Mouse (Mus musculus) hindbrain, postnatal 0 days (tissue): ENCODE measurements around the gene Brf1. TPM values are rescaled to one million over a fixed set of nuclear protein-coding genes. Genes with fewer than 3 reads are reported as not detected.

Source experiments
- ATAC-seq: fragments of 200-750 bp; cut with Nextera tagmentation; 2 replicates; pipeline ENCODE4 v1.8.0; 2017; ENCODE audit warnings: mild to moderate bottlenecking, moderate TSS enrichment, moderate library complexity
- DNase-seq: peaks from one replicate; pipeline ENCODE4 v3.0.0-alpha.2; 2015; ENCODE audit warnings: low spot score
- H3K27ac ChIP-seq: fragments of 300-500 bp; sonication (generic); 2 replicates; pipeline ENCODE4 v1.5.1; 2014; ENCODE audit warnings: mild to moderate bottlenecking
- H3K27me3 ChIP-seq: fragments of 300-500 bp; sonication (generic); 2 replicates; pipeline ENCODE4 v1.6.1; 2014; ENCODE audit warnings: low read length, mixed read lengths; ENCODE audit not compliant: insufficient read depth
- H3K36me3 ChIP-seq: fragments of 300-500 bp; sonication (generic); 2 replicates; pipeline ENCODE4 v1.6.1; 2014; ENCODE audit warnings: low read length, mixed read lengths; ENCODE audit not compliant: insufficient read depth
- H3K4me1 ChIP-seq: fragments of 300-500 bp; sonication (generic); 2 replicates; pipeline ENCODE4 v1.6.1; 2014; ENCODE audit warnings: antibody characterized with exemption, low read length, mixed read lengths; ENCODE audit not compliant: insufficient read depth
- H3K4me2 ChIP-seq: fragments of 300-500 bp; sonication (generic); 2 replicates; pipeline ENCODE4 v1.6.1; 2014; ENCODE audit warnings: low read depth, mild to moderate bottlenecking, low read length, moderate library complexity, mixed read lengths
- H3K4me3 ChIP-seq: fragments of 300-500 bp; sonication (generic); 2 replicates; pipeline ENCODE4 v1.5.1; 2014; ENCODE audit warnings: low read length
- H3K9ac ChIP-seq: fragments of 300-500 bp; sonication (generic); replicated peaks from 2 replicates; pipeline ENCODE4 v1.6.1; 2014; ENCODE audit warnings: mild to moderate bottlenecking, low read length, moderate library complexity, mixed read lengths
- H3K9me3 ChIP-seq: fragments of 300-500 bp; sonication (generic); 2 replicates; pipeline ENCODE4 v1.6.1; 2016; ENCODE audit warnings: low read length, mixed read lengths
- CTCF ChIP-seq: IDR thresholded peaks from 2 replicates; pipeline ENCODE4 v1.5.1; 2016; ENCODE audit warnings: antibody characterized with exemption, control low read depth, low read depth
- WGBS: fragments of 180-500 bp; shearing (Covaris S2); extraction: QIAGEN DNeasy Blood & Tissue Kit; methylation state at CpG from one replicate; pipeline ENCODE4 v1.1.7; 2014; 5-methylcytosine and 5-hydroxymethylcytosine counted together
- polyA plus RNA-seq: library from polyadenylated mRNA; unstranded; fragments of >200 nt; fragmentation: Nextera tagmentation; extraction: Ambion mirVana; gene quantifications from 2 replicates; pipeline ENCODE4 v1.2.1, GENCODE M21; 2015
- total RNA-seq: library from RNA; depleted of rRNA; stranded (reverse); fragments of >200 nt; gene quantifications from 2 replicates; pipeline ENCODE4 v1.2.3, GENCODE M21; 2014

Gene Brf1
- total and polyA plus RNA-seq, 2 experiments from 2014 or later = 29.4 to 39.0 TPM

DNA sequence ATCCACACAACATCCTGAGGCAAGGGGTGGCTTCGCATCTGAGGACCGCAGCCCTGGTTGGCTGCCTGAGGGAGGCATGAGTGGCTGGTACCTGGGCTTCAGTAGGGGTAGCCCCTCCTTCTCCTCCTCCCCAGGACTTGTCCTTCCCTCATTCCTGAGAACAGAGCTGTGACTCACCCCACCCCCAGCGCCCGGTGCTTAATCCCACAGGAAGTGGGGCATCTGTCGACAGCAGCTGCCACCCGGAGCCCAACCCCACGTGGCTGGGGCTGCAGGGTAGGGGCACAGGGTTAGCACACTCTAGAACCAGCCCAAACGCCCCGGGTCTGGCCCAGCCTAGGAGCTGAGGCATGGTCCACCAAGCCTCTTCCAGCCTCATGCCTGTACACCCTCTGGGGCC lies 62.6 kb downstream of the Brf1 start:
- no peaks in the 10 kb centered on the region for H3K27me3 ChIP-seq
- DNase-seq (no peak), ATAC-seq (no peak)
- H3K4me1 ChIP-seq = peaks cover 15% of the 10 kb centered on the region
- H3K9ac ChIP-seq = no peak overlapping the region
- no peaks in the 10 kb centered on the region for H3K9me3 ChIP-seq
- H3K27ac ChIP-seq = no peak overlapping the region
- H3K36me3 ChIP-seq = no peaks in the 10 kb centered on the region
- no peak overlapping the region for H3K4me3 ChIP-seq
- WGBS = 42% methylated on average over 9 of the region's 9 CpGs
- H3K4me2 ChIP-seq = no peak overlapping the region
- no peak for TF ChIP-seq CTCF

DNA sequence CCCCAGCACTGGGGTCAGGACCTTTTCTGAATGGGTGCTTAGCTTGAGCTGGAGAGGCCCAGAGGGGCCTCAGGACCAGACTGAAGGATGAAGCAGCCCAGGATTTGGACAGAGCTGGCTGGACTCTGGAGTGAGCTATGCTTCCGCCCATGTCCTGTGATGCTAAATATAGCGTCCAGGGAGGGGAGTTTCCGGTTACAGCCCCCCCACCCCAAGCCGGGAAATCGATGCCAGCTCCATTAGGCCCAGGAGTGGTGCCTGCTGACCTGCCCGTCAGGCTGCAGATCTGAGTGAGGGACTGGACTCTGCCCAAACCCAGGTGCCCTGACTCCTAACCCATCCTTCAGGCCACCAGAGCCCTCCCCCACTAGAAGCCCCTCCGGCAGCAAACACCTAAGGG lies 67.9 kb downstream of the Brf1 start:
- no peak overlapping the region for H3K27ac ChIP-seq
- ATAC-seq = no peak
- H3K36me3 ChIP-seq = no peaks in the 10 kb centered on the region
- TF ChIP-seq CTCF = no peak
- H3K27me3 ChIP-seq = no peaks in the 10 kb centered on the region; the same call in 1 of the 2 replicates
- DNase-seq = no peak
- WGBS = 63% methylated on average over 7 of the region's 7 CpGs
- peaks cover 3% of the 10 kb centered on the region; the same call in 1 of the 2 replicates for H3K4me1 ChIP-seq
- H3K9ac ChIP-seq = no peak overlapping the region
- H3K9me3 ChIP-seq = no peaks in the 10 kb centered on the region
- no peak overlapping the region for H3K4me3 ChIP-seq
- H3K4me2 ChIP-seq = no peak overlapping the region

DNA sequence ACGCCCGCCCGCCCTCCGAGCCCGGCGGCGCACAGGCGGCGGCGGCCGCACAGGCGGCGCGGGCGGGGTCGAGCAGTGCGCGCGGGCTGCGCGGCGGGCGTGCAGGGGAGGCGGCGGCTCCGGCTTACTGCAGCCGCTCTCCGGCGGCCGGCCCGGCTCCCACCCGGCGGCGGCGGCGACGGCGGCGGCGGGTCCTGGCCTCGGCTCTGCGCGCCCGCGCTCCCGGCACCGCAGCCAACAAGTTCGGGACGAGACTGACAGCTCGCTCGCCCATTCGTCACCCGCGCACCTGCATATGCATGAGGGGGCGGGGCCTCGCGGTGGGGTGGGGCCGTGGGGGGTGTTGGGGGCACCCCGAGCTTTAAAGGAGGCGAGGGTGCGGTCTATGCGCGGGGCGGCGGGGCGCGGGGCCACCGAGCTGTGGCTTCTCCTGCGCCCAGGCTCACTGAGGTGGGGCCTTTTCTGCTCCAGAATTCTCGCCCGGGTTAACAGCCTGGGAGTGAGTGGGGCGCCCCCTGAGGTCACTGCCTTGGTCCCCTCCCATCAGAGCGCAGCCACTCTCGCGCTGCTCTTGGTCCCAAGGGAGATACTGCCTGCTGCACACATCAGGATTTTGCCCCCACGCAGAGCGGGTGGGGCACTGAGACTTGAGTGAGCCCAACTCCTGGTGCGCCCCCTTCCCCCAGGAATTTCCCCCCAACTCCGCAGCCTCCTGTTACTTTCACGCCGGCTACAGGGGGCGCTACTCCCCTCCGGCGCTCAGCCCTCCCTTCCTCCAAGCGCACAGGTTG lies 70.7 kb downstream of the Brf1 start, which contains the start of gene Jag2:
TSS of gene Jag2 (minus strand) at position 215 of the 791 bp plus-strand sequence.
- DNase-seq (peak; percentile 80), ATAC-seq (peak; percentile 73)
- Histone ChIP-seq H3K9me3 (no peaks in the 10 kb centered on the region), H3K27me3 (no peaks in the 10 kb centered on the region; the same call in 1 of the 2 replicates), H3K36me3 (no peaks in the 10 kb centered on the region), H3K27ac (peak within 1 kb of the TSS; percentile 88), H3K9ac (peak within 1 kb of the TSS; percentile 81), H3K4me3 (peak within 1 kb of the TSS; percentile 64), H3K4me1 (peaks cover 9% of the 10 kb centered on the region; the same call in 1 of the 2 replicates), H3K4me2 (peak within 1 kb of the TSS; percentile 72)
- WGBS = under 1% methylated on average over 57 of the region's 85 CpGs
- TF ChIP-seq CTCF = peak; percentile 68

DNA sequence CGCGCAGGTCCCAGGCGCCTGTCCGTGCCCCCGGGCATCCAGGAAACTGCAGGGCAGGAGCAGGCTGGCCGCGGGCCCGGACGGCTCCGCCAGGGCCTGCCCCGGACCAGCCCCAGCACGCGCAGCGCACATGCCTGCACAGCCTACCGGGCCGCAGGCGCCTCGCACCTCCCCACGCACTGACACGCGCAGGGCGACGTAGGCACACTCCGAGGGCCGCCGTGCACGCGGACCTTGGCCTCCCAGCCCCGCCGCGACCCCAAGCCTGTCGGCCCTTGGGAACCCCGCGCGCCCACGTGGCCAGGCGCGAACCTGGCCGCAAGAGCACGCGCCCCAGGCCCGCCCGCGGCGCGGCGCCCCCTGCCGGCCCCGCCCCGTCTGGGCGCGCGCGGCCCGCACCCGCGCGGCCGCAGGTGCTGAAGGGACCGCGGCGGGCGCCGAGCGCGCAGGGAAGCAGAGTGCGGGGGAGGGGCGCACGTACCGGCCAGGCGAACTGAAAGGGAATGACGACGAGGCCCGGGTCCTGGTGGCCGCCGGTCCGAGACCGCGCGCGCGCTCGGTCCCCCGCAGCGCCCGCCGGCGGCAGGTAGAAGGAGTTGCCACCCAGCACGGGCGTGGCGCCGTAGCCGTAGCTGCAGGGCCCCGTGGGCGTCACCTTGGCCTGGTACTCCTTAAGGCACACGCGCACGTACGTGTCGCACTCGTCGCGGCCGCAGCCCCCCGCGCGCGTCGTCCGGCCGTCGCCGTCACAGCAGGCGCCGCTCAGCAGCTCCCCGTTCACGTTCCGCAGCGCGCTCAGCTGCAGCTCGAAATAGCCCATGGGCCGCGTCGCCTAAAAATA lies 71.9 kb downstream of the Brf1 start:
- ATAC-seq (peak; percentile 60), DNase-seq (peak; percentile 73)
- H3K9me3 ChIP-seq = no peaks in the 10 kb centered on the region
- H3K36me3 ChIP-seq = no peaks in the 10 kb centered on the region
- H3K4me3 ChIP-seq = peak overlapping the region; percentile 64
- peak overlapping the region; percentile 81 for H3K9ac ChIP-seq
- WGBS = under 1% methylated on average over 92 of the region's 124 CpGs
- H3K4me1 ChIP-seq = peaks cover 9% of the 10 kb centered on the region; the same call in 1 of the 2 replicates
- no peak for TF ChIP-seq CTCF
- peak overlapping the region; percentile 88 for H3K27ac ChIP-seq
- peak overlapping the region; percentile 72 for H3K4me2 ChIP-seq
- H3K27me3 ChIP-seq = no peaks in the 10 kb centered on the region; the same call in 1 of the 2 replicates

DNA sequence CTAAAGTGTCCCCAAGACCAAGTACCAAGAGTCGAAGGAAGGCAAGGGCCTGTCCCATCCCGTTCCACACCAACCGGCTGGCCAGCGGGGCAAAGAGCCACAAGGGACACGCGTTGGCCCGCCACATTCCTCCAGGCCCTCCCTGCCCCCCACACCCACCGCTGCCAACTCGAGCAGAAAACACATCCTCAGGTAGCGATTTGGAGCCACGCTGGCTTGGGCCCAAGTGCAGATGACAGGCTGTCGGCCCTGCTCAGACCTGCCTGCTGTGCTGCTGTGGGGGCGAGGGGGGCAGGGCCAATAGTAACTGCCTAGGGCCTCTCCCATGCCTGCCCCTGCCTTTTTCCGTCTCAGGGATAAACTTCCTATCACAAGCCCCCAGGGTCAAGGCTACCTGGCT lies 73.2 kb downstream of the Brf1 start:
- no peak overlapping the region for H3K4me3 ChIP-seq
- no peaks in the 10 kb centered on the region; the same call in 1 of the 2 replicates for H3K27me3 ChIP-seq
- 60% methylated on average over 14 of the region's 14 CpGs for WGBS
- no peaks in the 10 kb centered on the region for H3K36me3 ChIP-seq
- H3K27ac ChIP-seq = no peak overlapping the region
- no peaks in the 10 kb centered on the region for H3K9me3 ChIP-seq
- ATAC-seq (no peak), DNase-seq (no peak)
- H3K4me2 ChIP-seq = peak overlapping the region; percentile 72
- H3K9ac ChIP-seq = no peak overlapping the region
- peaks cover 9% of the 10 kb centered on the region; the same call in 1 of the 2 replicates for H3K4me1 ChIP-seq
- no peak for TF ChIP-seq CTCF

DNA sequence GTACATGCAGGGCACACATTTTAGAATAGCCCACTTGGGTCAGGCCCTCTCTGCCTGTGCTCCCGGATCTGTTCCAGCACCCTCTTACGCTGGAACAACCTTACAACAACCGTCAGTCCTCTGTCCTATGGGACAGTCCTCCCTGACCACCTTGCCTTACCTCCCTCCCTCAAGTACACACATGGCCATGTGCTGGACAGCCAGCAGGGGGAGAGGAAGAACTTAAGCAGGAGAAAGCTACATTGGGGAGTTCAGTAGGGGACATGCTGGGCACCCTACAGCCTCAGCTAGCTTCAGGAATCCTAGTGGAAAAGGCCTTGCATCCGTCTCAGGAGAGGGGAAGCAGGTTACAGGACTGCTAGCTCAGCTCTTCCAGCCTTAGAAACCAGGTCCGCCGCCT lies 74.6 kb downstream of the Brf1 start:
- ATAC-seq = no peak
- H3K4me2 ChIP-seq = no peak overlapping the region
- TF ChIP-seq CTCF = peak; percentile 55
- 0 out of 2 replicates have a peak, but pooled peaks cover 3% of the 10 kb centered on the region for H3K36me3 ChIP-seq
- DNase-seq = no peak
- no peaks in the 10 kb centered on the region for H3K27me3 ChIP-seq
- H3K9me3 ChIP-seq = no peaks in the 10 kb centered on the region
- H3K27ac ChIP-seq = no peak overlapping the region
- peaks cover 9% of the 10 kb centered on the region; the same call in 1 of the 2 replicates for H3K4me1 ChIP-seq
- 85% methylated on average over 6 of the region's 6 CpGs for WGBS
- H3K4me3 ChIP-seq = no peak overlapping the region
- no peak overlapping the region for H3K9ac ChIP-seq
